Mouse (Mus musculus): ENCODE results near the gene Ctnnd2.

- TF ChIP-seq POLR2A (IDR thresholded peaks at IDR 0.05; ENCODE audit: borderline replicate concordance, extremely low read depth, low read depth, low read length) (no peak), CTCF (IDR thresholded peaks at IDR 0.05; ENCODE audit: insufficient read depth, low read length) (no peak)
Observed at GRCm38 (mm10) chr15:30700762-30701161, 528.4 kb downstream of the Ctnnd2 start.

Data from lung, adult 2 months (tissue).